Mouse (Mus musculus) lung, adult 2 months (tissue): Measurements from ENCODE around the gene Rasl11a.

Experiments
- CTCF ChIP-seq: fragments of 200-500 bp; IDR thresholded peaks from 2 replicates; pipeline ENCODE4 v1.5.1; 2011; ENCODE audit warnings: mild to moderate bottlenecking, low read length, control low read depth; ENCODE audit not compliant: insufficient read depth
- POLR2A ChIP-seq: fragments of 200-500 bp; IDR thresholded peaks from 2 replicates; pipeline ENCODE4 v1.6.1; 2011; ENCODE audit warnings: low read depth, mild to moderate bottlenecking, control low read depth, low read length, borderline replicate concordance; ENCODE audit errors: extremely low read depth

- no peak for TF ChIP-seq POLR2A
- TF ChIP-seq CTCF: no peak
Observed at GRCm38 (mm10) chr5:146882261-146882660, 37.4 kb downstream of the Rasl11a start.
